Mouse (Mus musculus): ENCODE data around the gene Mfrp.
"Not testable (repeated sequence)": the region's sequence is repeated elsewhere in the genome, so short reads cannot be mapped to it uniquely, and the experiment has no call there.

Mfrp gene

GRCm38 (mm10) chr9:44105781-44106180 lies 4.3 kb downstream of the Mfrp start:
- DNase-seq (ENCODE audit: low read depth, low spot score): no peak

GRCm38 (mm10) chr9:44106182-44106581 lies 4.7 kb downstream of the Mfrp start:
- DNase-seq (ENCODE audit: low read depth, low spot score): no peak

GRCm38 (mm10) chr9:44106596-44106995 lies 5.1 kb downstream of the Mfrp start:
- no peak for DNase-seq (ENCODE audit: low read depth, low spot score)

- no peak for DNase-seq (ENCODE audit: low read depth, low spot score)
Observed at GRCm38 (mm10) chr9:44107110-44107509, 5.6 kb downstream of the Mfrp start, which contains the start of gene C1qtnf5. C1qtnf5 (plus strand) TSS chr9:44107245.

DNA sequence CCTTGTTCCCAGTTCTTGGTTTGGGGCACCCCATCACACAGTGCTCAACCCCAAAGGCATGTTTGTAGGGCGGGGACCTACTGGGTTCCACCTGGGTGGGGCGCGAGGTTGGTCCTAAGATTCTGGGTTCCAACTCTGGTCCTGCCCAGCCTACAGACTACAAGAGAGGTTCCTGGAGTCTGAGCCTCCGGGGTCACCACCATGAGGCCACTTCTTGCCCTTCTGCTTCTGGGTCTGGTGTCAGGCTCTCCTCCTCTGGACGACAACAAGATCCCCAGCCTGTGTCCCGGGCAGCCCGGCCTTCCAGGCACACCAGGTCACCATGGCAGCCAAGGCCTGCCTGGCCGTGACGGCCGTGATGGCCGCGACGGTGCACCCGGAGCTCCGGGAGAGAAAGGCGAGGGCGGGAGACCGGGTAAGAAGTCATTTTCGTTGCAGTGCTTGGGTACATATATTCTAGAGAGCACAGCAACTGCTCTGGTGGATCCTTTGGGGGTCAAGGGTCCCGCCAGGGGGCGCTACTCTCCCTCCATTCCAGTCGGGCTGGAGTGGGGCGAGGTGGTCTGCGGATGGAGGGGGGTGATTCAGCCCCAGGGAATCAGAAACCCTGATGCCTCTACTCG lies 6.1 kb downstream of the Mfrp start:
- DNase-seq (ENCODE audit: low read depth, low spot score): no peak

DNA sequence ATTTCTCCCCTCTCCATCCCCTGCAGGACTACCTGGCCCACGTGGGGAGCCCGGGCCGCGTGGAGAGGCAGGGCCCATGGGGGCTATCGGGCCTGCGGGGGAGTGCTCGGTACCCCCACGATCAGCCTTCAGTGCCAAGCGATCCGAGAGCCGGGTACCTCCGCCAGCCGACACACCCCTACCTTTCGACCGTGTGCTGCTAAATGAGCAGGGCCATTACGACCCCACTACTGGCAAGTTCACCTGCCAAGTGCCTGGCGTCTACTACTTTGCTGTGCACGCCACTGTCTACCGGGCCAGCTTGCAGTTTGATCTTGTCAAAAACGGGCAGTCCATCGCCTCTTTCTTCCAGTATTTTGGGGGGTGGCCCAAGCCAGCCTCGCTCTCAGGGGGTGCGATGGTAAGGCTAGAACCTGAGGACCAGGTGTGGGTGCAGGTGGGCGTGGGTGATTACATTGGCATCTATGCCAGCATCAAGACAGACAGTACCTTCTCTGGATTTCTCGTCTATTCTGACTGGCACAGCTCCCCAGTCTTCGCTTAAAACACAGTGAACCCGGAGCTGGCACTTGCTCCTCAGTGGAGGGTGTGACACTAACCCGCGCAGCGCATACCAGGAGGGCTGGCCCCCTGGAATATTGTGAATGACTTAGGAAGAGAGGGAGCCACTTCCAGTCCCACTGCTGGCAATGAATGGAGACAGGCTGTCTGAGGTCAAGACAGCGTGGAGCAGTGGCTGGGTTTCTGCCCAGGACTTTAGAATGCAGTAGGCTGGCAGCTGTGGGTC lies 6.9 kb downstream of the Mfrp start:
- no peak for DNase-seq (ENCODE audit: low read depth, low spot score)

DNA sequence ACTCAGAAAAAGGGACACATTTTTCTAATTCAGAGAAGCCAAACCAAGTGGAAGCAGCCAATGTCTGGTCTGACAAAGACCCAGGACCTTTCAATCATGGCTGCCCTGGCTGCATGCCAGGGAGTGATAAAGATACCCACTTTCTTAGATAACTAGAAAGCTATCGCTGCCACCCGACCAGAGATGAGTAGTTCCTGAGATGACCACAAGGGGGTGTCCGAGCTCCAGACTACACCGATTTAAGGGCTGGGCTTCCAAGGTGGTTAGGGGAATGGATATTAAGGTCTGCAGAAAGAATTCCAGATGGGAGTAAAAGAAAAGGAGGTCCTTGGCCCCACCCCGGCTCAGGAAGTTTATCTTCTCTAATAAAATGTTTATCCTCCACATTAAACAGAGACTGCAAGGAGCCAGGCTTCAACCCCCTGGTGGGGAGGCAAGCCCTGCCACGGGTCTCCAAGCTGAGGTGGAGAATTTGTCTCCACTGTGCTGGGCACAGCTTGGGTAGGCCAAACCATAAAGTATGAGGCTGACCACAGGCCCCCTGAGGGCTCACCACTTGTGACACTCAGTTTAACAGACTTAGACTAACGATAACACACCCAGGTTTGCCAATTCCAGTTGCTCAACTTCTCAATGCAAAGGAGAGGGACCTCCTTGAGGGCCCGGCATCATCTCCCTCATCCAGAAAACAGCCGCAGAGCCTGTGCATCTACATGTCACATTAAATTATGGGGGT lies 8.0 kb downstream of the Mfrp start:
- DNase-seq (ENCODE audit: low read depth, low spot score): peak; percentile 71

GRCm38 (mm10) chr9:44111909-44112308 lies 10.4 kb downstream of the Mfrp start:
- not testable (repeated sequence) for DNase-seq (ENCODE audit: low read depth, low spot score)

DNA sequence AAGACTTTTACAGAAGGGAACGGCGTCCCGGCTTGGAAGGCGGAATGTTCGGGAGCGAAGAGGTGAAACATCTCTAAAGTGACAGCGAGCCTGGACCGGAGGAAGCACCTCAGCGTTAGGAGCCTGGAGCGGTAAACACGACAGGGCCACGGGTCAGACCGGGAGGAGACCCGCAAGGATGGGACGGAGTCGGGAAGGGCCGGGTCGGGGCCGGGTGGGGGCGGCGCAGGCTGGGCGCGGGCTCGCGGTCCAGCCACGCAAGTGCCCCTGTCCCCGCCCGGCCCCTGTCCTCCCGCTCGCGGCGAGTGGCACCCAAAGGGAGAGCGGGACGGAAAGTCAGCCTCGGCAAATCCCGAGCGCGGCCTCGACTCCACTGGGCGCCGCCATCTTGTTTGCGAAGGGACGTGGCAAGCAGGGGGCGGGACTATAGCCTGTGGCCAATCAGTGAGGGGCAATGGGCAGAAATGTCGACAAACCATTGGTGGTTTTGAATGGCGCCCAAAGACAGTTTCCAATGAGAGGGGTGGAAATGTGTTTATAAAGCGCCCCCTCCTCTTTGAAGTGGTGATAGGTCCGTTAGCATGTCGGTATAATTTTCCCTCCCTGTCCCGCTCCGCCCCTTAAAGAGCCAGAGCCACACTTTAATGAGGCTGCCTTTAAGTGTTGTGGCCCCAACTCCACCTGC lies 11.7 kb downstream of the Mfrp start, which contains the start of the genes Gm49380 and Rnf26:
Gm49380 (minus strand) TSS at position 396 of the 685 bp plus-strand sequence.
Rnf26 (minus strand) TSS at position 413 of the 685 bp plus-strand sequence.
- DNase-seq (ENCODE audit: low read depth, low spot score): peak; percentile 98

GRCm38 (mm10) chr9:44114453-44114852 lies 12.9 kb downstream of the Mfrp start:
- no peak for DNase-seq (ENCODE audit: low read depth, low spot score)

DNA sequence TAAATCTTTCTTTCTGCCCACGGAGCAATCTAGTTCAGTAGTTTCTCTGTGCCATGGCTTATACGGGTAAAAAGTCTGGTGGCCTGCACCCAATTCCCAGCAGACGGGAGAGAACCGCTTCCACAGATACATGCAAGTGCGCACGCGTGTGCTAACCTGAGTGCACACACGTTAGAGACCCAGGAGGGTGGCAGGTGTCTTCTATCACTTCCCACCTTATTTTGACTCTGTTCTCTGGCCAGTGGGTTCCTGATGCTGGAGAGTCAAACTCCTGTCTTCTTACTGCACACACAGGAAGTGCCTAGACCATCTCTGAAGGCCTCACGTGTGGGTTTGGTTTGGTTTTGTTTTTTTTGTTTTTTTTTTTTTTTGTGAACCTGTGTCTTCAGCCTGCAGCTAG lies 14.1 kb downstream of the Mfrp start:
- no peak for DNase-seq (ENCODE audit: low read depth, low spot score)

- DNase-seq (ENCODE audit: low read depth, low spot score): no peak
Observed at GRCm38 (mm10) chr9:44116182-44116581, 14.7 kb downstream of the Mfrp start.

DNA sequence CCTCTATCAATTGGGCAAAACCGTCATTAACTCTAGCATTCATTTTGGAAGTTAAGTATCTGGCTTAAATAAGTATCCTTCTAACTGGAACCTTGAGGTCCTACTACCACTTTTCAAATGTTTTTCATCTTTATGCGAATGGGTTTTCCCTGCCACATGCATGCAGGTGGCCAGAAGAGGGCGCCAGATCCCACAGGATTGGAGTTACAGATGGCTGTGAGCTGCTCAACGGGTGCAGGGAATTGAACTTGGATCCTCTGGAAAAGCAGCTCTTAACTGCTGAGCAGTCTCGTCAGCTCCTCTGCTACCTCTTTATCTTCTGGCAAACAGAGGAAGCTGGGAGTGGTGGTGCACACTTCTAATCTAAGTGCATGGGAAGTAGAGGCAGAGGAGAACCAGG lies 17.5 kb downstream of the Mfrp start:
- DNase-seq (ENCODE audit: low read depth, low spot score): no peak

- no peak for DNase-seq (ENCODE audit: low read depth, low spot score)
Observed at GRCm38 (mm10) chr9:44119948-44120465, 18.5 kb downstream of the Mfrp start.

DNA sequence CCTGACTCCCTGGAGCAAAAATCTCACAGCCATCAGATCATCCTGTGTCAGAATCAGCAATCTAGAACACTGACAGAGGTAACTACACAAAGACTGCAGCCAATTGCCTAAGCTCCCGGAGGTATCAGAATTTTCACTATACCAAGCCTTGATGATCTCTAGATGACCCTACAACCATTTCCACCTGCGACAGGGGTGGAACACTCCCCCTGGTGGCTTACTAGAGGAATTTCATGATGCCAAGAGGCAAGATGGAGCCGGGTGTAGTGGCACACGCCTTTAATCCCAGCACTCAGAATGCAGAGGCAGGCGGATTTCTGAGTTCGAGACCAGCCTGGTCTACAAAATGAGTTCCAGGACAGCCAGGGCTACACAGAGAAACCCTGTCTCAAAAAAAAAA lies 22.8 kb downstream of the Mfrp start:
- no peak for DNase-seq (ENCODE audit: low read depth, low spot score)

- DNase-seq (ENCODE audit: low read depth, low spot score): no peak
Observed at GRCm38 (mm10) chr9:44125026-44125425, 23.5 kb downstream of the Mfrp start.

- DNase-seq (ENCODE audit: low read depth, low spot score): peak; percentile 61
Observed at GRCm38 (mm10) chr9:44125546-44126428, 24.3 kb downstream of the Mfrp start.

GRCm38 (mm10) chr9:44126746-44127145 lies 25.2 kb downstream of the Mfrp start:
- no peak for DNase-seq (ENCODE audit: low read depth, low spot score)

GRCm38 (mm10) chr9:44127351-44127801 lies 25.8 kb downstream of the Mfrp start:
- DNase-seq (ENCODE audit: low read depth, low spot score): no peak

DNA sequence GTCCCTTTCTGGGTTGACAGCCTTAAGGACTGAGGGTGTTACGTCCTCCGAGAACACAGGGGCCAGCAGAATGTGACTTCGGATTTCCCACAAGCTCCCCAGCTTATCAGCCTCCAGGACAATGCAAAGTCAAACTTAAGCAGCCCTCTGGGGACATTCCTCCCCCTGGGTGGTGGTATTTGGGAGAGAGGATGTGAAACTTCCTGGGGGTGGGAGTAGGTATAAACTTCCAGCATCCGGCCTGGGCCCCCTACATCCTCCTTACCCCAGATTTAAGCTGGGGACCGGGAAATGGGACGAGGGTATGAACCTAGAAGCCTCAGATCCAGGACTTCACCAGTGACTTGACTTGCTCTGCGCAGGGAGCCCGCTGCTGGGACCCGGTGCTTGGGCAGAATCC lies 28.1 kb downstream of the Mfrp start:
- DNase-seq (ENCODE audit: low read depth, low spot score): no peak
